Mouse (Mus musculus): Measurements from ENCODE around the gene Cwc27.

DNA sequence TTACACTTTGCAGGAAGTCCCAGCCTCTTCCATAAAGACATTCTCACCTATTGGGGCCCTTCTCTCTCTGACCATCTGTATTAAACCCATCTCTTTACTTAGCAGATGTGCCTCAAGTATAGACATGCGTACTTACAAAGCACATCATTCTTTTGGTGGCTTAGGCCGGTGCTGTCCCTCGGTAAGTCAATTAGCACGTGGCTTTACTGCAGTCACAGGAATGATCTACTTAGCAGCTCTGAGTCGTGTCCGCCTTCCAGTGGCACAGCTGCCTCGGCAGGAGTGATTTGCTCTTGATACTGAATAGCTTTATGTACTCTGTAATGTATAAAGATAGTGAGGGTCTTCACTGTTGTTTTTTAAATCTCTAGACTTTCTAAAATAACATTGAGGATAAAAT, 20.7 kb upstream of the Cwc27 start:
- TF ChIP-seq POLR2A (IDR thresholded peaks at IDR 0.05; ENCODE audit: extremely low read depth, insufficient read depth, low read length) (no peak), CTCF (IDR thresholded peaks at IDR 0.05; ENCODE audit: low read depth, low read length) (no peak)

Data from liver, adult 2 months (tissue).